Mouse (Mus musculus) macrophage (primary cell): Measurements from ENCODE around the gene Snrk. TPM values are rescaled to one million over a fixed set of nuclear protein-coding genes. Genes with fewer than 3 reads are reported as not detected.

Experiments
- H3K27ac ChIP-seq: fragments of 350-480 bp; formaldehyde crosslinking; 2 replicates; pipeline ENCODE4 v1.9.0; 2021
- H3K36me3 ChIP-seq: fragments of 350-480 bp; formaldehyde crosslinking; 2 replicates; pipeline ENCODE4 v1.9.0; 2021; ENCODE audit errors: inconsistent target
- H3K4me3 ChIP-seq: fragments of 350-480 bp; formaldehyde crosslinking; 2 replicates; pipeline ENCODE4 v1.9.0; 2021; ENCODE audit errors: inconsistent target
- H3K79me2 ChIP-seq: fragments of 350-480 bp; formaldehyde crosslinking; 2 replicates; pipeline ENCODE4 v1.9.0; 2021; ENCODE audit errors: inconsistent target
- WGBS: methylation state at CpG from one replicate; pipeline ENCODE4 v1.1.7; 2026; ENCODE audit warnings: inconsistent platforms; ENCODE audit not compliant: missing documents; 5-methylcytosine and 5-hydroxymethylcytosine counted together
- polyA plus RNA-seq: library from polyadenylated mRNA; stranded (reverse); fragments of 250-400 nt; gene quantifications from 3 replicates; pipeline ENCODE4 v1.2.4, GENCODE M21; 2018; ENCODE audit warnings: inconsistent platforms
- total RNA-seq, 78 experiments: library from RNA; depleted of rRNA; stranded (reverse); fragments of 250-400 nt; gene quantifications; 1 replicate in 9 of 78; 2 replicates in 24 of 78; 3 replicates in 43 of 78; 4 replicates in 2 of 78; pipeline ENCODE4 v1.2.4; 2018; ENCODE audit warnings: inconsistent platforms in 56 of 78

Gene Snrk
- total RNA-seq (2018; cell fraction: chromatin; rRNA removed), result 10 to 100 TPM; 12.7 to 67.9 (median 31.7) TPM
- total RNA-seq (2018; cell fraction: cytosol; rRNA removed), result 10 to 100 TPM; 14.8 to 36.6 (median 27.7) TPM
- 10 to 100 TPM; 22.5 to 65.4 (median 36.8) TPM for total RNA-seq (2018; cell fraction: nucleus; rRNA removed)
- 22.2 to 37.8 TPM (median 25.5 TPM) in 3 replicates for polyA plus RNA-seq

- peaks cover 43% of the 10 kb centered on the region for H3K79me2 ChIP-seq
- H3K4me3 ChIP-seq, result peak within 1 kb of the TSS; percentile 60
- H3K27ac ChIP-seq, result no peak within 1 kb of the TSS
- no peaks in the 10 kb centered on the region for H3K36me3 ChIP-seq
- WGBS, result under 1% methylated on average over 62 of the region's 67 CpGs
These were observed at the start of gene Snrk for GRCm38 (mm10) chr9:122117112-122117616. Gene Snrk, plus strand, starts transcription at chr9:122117266.

- WGBS, result 94% methylated on average over 2 of the region's 2 CpGs
- H3K27ac ChIP-seq, result no peak overlapping the region
- H3K4me3 ChIP-seq, result no peak overlapping the region
- H3K79me2 ChIP-seq, result no peaks in the 10 kb centered on the region
- no peaks in the 10 kb centered on the region for H3K36me3 ChIP-seq
These were observed 49.4 kb upstream of the Snrk start for GRCm38 (mm10) chr9:122067654-122068053.

GRCm38 (mm10) chr9:122069560-122070174 is 47.4 kb upstream of the Snrk start:
- Histone ChIP-seq H3K4me3 (no peak overlapping the region), H3K27ac (no peak overlapping the region), H3K79me2 (no peaks in the 10 kb centered on the region), H3K36me3 (no peaks in the 10 kb centered on the region)
- 74% methylated on average over 11 of the region's 11 CpGs for WGBS

- 46% methylated on average over 2 of the region's 2 CpGs for WGBS
- Histone ChIP-seq H3K27ac (no peak overlapping the region), H3K4me3 (no peak overlapping the region), H3K36me3 (no peaks in the 10 kb centered on the region), H3K79me2 (no peaks in the 10 kb centered on the region)
These were observed 43.1 kb upstream of the Snrk start for GRCm38 (mm10) chr9:122073980-122074379.

- Histone ChIP-seq H3K4me3 (no peak overlapping the region), H3K79me2 (no peaks in the 10 kb centered on the region), H3K27ac (no peak overlapping the region), H3K36me3 (no peaks in the 10 kb centered on the region)
- WGBS, result 91% methylated on average over 13 of the region's 13 CpGs
These were observed 42.5 kb upstream of the Snrk start for GRCm38 (mm10) chr9:122074575-122074974.

- H3K4me3 ChIP-seq, result no peak overlapping the region
- H3K79me2 ChIP-seq, result no peaks in the 10 kb centered on the region
- H3K27ac ChIP-seq, result no peak overlapping the region
- no peaks in the 10 kb centered on the region for H3K36me3 ChIP-seq
- WGBS, result 85% methylated on average over 5 of the region's 5 CpGs
These were observed 38.6 kb upstream of the Snrk start for GRCm38 (mm10) chr9:122078456-122078855.

- Histone ChIP-seq H3K36me3 (no peaks in the 10 kb centered on the region), H3K27ac (no peak overlapping the region), H3K4me3 (no peak overlapping the region), H3K79me2 (no peaks in the 10 kb centered on the region)
- 81% methylated on average over 4 of the region's 4 CpGs for WGBS
These were observed 33.4 kb upstream of the Snrk start for GRCm38 (mm10) chr9:122083698-122084097.

- WGBS, result 11% methylated on average over 4 of the region's 4 CpGs
- Histone ChIP-seq H3K36me3 (no peaks in the 10 kb centered on the region), H3K27ac (no peak overlapping the region)
These were observed 32.9 kb upstream of the Snrk start for GRCm38 (mm10) chr9:122084175-122084574.

GRCm38 (mm10) chr9:122084636-122085035 is 32.4 kb upstream of the Snrk start:
- no peaks in the 10 kb centered on the region for H3K36me3 ChIP-seq
- H3K27ac ChIP-seq, result no peak overlapping the region
- 92% methylated on average over 4 of the region's 4 CpGs for WGBS
- H3K4me3 ChIP-seq, result no peak overlapping the region
- H3K79me2 ChIP-seq, result no peaks in the 10 kb centered on the region

More at GRCm38 (mm10) chr9:122084175-122084574, 32.9 kb upstream of the Snrk start:
- Histone ChIP-seq H3K4me3 (no peak overlapping the region), H3K79me2 (no peaks in the 10 kb centered on the region)

- Histone ChIP-seq H3K79me2 (no peaks in the 10 kb centered on the region), H3K27ac (no peak overlapping the region), H3K4me3 (no peak overlapping the region), H3K36me3 (no peaks in the 10 kb centered on the region)
- 28% methylated on average over 5 of the region's 6 CpGs for WGBS
These were observed 32.0 kb upstream of the Snrk start for GRCm38 (mm10) chr9:122085055-122085454.

- H3K4me3 ChIP-seq, result no peak overlapping the region
- no peaks in the 10 kb centered on the region for H3K79me2 ChIP-seq
- WGBS, result 83% methylated on average over 3 of the region's 3 CpGs
- H3K36me3 ChIP-seq, result no peaks in the 10 kb centered on the region
- no peak overlapping the region for H3K27ac ChIP-seq
These were observed 31.4 kb upstream of the Snrk start for GRCm38 (mm10) chr9:122085550-122086205.

GRCm38 (mm10) chr9:122087086-122087485 is 30.0 kb upstream of the Snrk start:
- WGBS, result 95% methylated on average over 6 of the region's 6 CpGs
- Histone ChIP-seq H3K79me2 (no peaks in the 10 kb centered on the region), H3K4me3 (no peak overlapping the region), H3K27ac (no peak overlapping the region), H3K36me3 (no peaks in the 10 kb centered on the region)

- Histone ChIP-seq H3K27ac (no peak overlapping the region), H3K36me3 (no peaks in the 10 kb centered on the region), H3K79me2 (no peaks in the 10 kb centered on the region), H3K4me3 (no peak overlapping the region)
- WGBS, result 91% methylated on average over 7 of the region's 7 CpGs
These were observed 25.9 kb upstream of the Snrk start for GRCm38 (mm10) chr9:122091171-122091570.

GRCm38 (mm10) chr9:122091782-122092228 is 25.3 kb upstream of the Snrk start:
- H3K4me3 ChIP-seq, result no peak overlapping the region
- no peak overlapping the region for H3K27ac ChIP-seq
- H3K79me2 ChIP-seq, result no peaks in the 10 kb centered on the region
- 53% methylated on average over 5 of the region's 5 CpGs for WGBS
- H3K36me3 ChIP-seq, result no peaks in the 10 kb centered on the region

GRCm38 (mm10) chr9:122094171-122094570 is 22.9 kb upstream of the Snrk start:
- Histone ChIP-seq H3K36me3 (no peaks in the 10 kb centered on the region), H3K27ac (no peak overlapping the region), H3K4me3 (no peak overlapping the region), H3K79me2 (no peaks in the 10 kb centered on the region)
- 100% methylated on average over 1 of the region's 1 CpGs for WGBS
